Mouse (Mus musculus): ENCODE measurements around the gene Ppdpf. TPM values are rescaled to one million over a fixed set of nuclear protein-coding genes. Genes with fewer than 3 reads are reported as not detected.

The Ppdpf gene
- polyA plus RNA-seq (2012; rRNA removed) = 191 and 219 TPM in 2 replicates

- WGBS = under 1% methylated on average over 64 of the region's 64 CpGs
Measured at GRCm38 (mm10) chr2:181187121-181188000, at the start of gene Ppdpf. Gene Ppdpf (plus strand): TSS chr2:181187247.

GRCm38 (mm10) chr2:181139641-181140193 lies 47.3 kb upstream of the Ppdpf start:
- H3K4me1 ChIP-seq (replicated peaks; ENCODE audit: control insufficient read depth, insufficient read depth, low read length) = no peaks in the 10 kb centered on the region
- no peak for DNase-seq
- TF ChIP-seq CTCF (IDR thresholded peaks at IDR 0.05; ENCODE audit: borderline replicate concordance, control insufficient read depth, extremely low read depth, insufficient read depth, low read length, poor library complexity) = no peak
- no peak for TF ChIP-seq POLR2A (IDR thresholded peaks at IDR 0.05; ENCODE audit: control insufficient read depth, extremely low read depth, insufficient read depth, low read length, poor library complexity)
- H3K4me3 ChIP-seq (ENCODE audit: control insufficient read depth, insufficient read depth, low read length) = no peak overlapping the region
- WGBS = 93% methylated on average over 5 of the region's 5 CpGs
- no peaks in the 10 kb centered on the region for H3K36me3 ChIP-seq (ENCODE audit: control insufficient read depth, insufficient read depth, low read length)
- H3K27ac ChIP-seq (ENCODE audit: control insufficient read depth, insufficient read depth, low read length) = no peak overlapping the region
- H3K27me3 ChIP-seq (ENCODE audit: control insufficient read depth, insufficient read depth, low read length) = no peaks in the 10 kb centered on the region; the same call in 1 of the 2 replicates

More at GRCm38 (mm10) chr2:181187121-181188000, at the start of gene Ppdpf:
- H3K36me3 ChIP-seq (ENCODE audit: control insufficient read depth, insufficient read depth, low read length) = no peaks in the 10 kb centered on the region
- peaks cover 14% of the 10 kb centered on the region for H3K4me1 ChIP-seq (replicated peaks; ENCODE audit: control insufficient read depth, insufficient read depth, low read length)
- TF ChIP-seq POLR2A (IDR thresholded peaks at IDR 0.05; ENCODE audit: control insufficient read depth, extremely low read depth, insufficient read depth, low read length, poor library complexity) (peak; percentile 62), CTCF (IDR thresholded peaks at IDR 0.05; ENCODE audit: borderline replicate concordance, control insufficient read depth, extremely low read depth, insufficient read depth, low read length, poor library complexity) (no peak)
- H3K4me3 ChIP-seq (ENCODE audit: control insufficient read depth, insufficient read depth, low read length) = peak within 1 kb of the TSS; percentile 86
- DNase-seq = peak; percentile 95
- peak within 1 kb of the TSS; percentile 38; the same call in 1 of the 2 replicates for H3K27ac ChIP-seq (ENCODE audit: control insufficient read depth, insufficient read depth, low read length)
- no peaks in the 10 kb centered on the region for H3K27me3 ChIP-seq (ENCODE audit: control insufficient read depth, insufficient read depth, low read length)

- WGBS = 67% methylated on average over 8 of the region's 8 CpGs
- Histone ChIP-seq H3K4me3 (ENCODE audit: control insufficient read depth, insufficient read depth, low read length) (no peak overlapping the region), H3K36me3 (ENCODE audit: control insufficient read depth, insufficient read depth, low read length) (no peaks in the 10 kb centered on the region), H3K4me1 (replicated peaks; ENCODE audit: control insufficient read depth, insufficient read depth, low read length) (no peaks in the 10 kb centered on the region), H3K27me3 (ENCODE audit: control insufficient read depth, insufficient read depth, low read length) (no peaks in the 10 kb centered on the region; the same call in 1 of the 2 replicates), H3K27ac (ENCODE audit: control insufficient read depth, insufficient read depth, low read length) (no peak overlapping the region)
- no peak for DNase-seq
- TF ChIP-seq CTCF (IDR thresholded peaks at IDR 0.05; ENCODE audit: borderline replicate concordance, control insufficient read depth, extremely low read depth, insufficient read depth, low read length, poor library complexity) = no peak
- TF ChIP-seq POLR2A (IDR thresholded peaks at IDR 0.05; ENCODE audit: control insufficient read depth, extremely low read depth, insufficient read depth, low read length, poor library complexity) = no peak
Measured at GRCm38 (mm10) chr2:181142703-181143135, 44.3 kb upstream of the Ppdpf start.

- peaks cover 6% of the 10 kb centered on the region for H3K4me1 ChIP-seq (replicated peaks; ENCODE audit: control insufficient read depth, insufficient read depth, low read length)
- TF ChIP-seq CTCF (IDR thresholded peaks at IDR 0.05; ENCODE audit: borderline replicate concordance, control insufficient read depth, extremely low read depth, insufficient read depth, low read length, poor library complexity) (no peak), POLR2A (IDR thresholded peaks at IDR 0.05; ENCODE audit: control insufficient read depth, extremely low read depth, insufficient read depth, low read length, poor library complexity) (no peak)
- H3K36me3 ChIP-seq (ENCODE audit: control insufficient read depth, insufficient read depth, low read length) = no peaks in the 10 kb centered on the region
- no peak overlapping the region for H3K27ac ChIP-seq (ENCODE audit: control insufficient read depth, insufficient read depth, low read length)
- H3K27me3 ChIP-seq (ENCODE audit: control insufficient read depth, insufficient read depth, low read length) = peaks cover 2% of the 10 kb centered on the region; the same call in 1 of the 2 replicates
- no peak for DNase-seq
- 65% methylated on average over 2 of the region's 2 CpGs for WGBS
- H3K4me3 ChIP-seq (ENCODE audit: control insufficient read depth, insufficient read depth, low read length) = no peak overlapping the region
Measured at GRCm38 (mm10) chr2:181143509-181144276, 43.4 kb upstream of the Ppdpf start.

- peaks cover 7% of the 10 kb centered on the region for H3K4me1 ChIP-seq (replicated peaks; ENCODE audit: control insufficient read depth, insufficient read depth, low read length)
- TF ChIP-seq POLR2A (IDR thresholded peaks at IDR 0.05; ENCODE audit: control insufficient read depth, extremely low read depth, insufficient read depth, low read length, poor library complexity) (no peak), CTCF (IDR thresholded peaks at IDR 0.05; ENCODE audit: borderline replicate concordance, control insufficient read depth, extremely low read depth, insufficient read depth, low read length, poor library complexity) (no peak)
- 94% methylated on average over 2 of the region's 2 CpGs for WGBS
- no peak overlapping the region for H3K4me3 ChIP-seq (ENCODE audit: control insufficient read depth, insufficient read depth, low read length)
- no peak overlapping the region for H3K27ac ChIP-seq (ENCODE audit: control insufficient read depth, insufficient read depth, low read length)
- no peak for DNase-seq
- no peaks in the 10 kb centered on the region for H3K36me3 ChIP-seq (ENCODE audit: control insufficient read depth, insufficient read depth, low read length)
- peaks cover 3% of the 10 kb centered on the region; the same call in 1 of the 2 replicates for H3K27me3 ChIP-seq (ENCODE audit: control insufficient read depth, insufficient read depth, low read length)
Measured at GRCm38 (mm10) chr2:181144675-181145074, 42.4 kb upstream of the Ppdpf start.
